ENCODE assay signal across 13 mouse cellular contexts in genomic region chr3:47316356-47317028, GRCm38 (mm10).
"Had no signal": no experiment of that assay in that cellular context is flagged by ENCODE, and none has a peak within 500 bp of the region (broad histone marks: within the 10 kb centered on the region; RNA-seq: fewer than 3 reads in every experiment).

No protein-coding gene starts in this region.

- ATAC-seq: liver, embryonic 12.5 days had no signal

- H3K4me1 ChIP-seq: kidney, embryonic 15.5 days; limb, embryonic 15.5 days; liver, embryonic 12.5 days; midbrain, embryonic 12.5 days; neural tube, embryonic 15.5 days had no signal

- H3K9me3 ChIP-seq: kidney, embryonic 15.5 days; limb, embryonic 15.5 days; liver, embryonic 12.5 days; midbrain, embryonic 12.5 days; neural tube, embryonic 15.5 days had no signal

- DNase-seq: kidney, adult 18-20 months; kidney, postnatal 14 days; left cerebral cortex, postnatal 4 days; right cerebral cortex, adult 18-20 months; right cerebral cortex, postnatal 25 days; thymus, adult 18-20 months; thymus, postnatal 14 days had no signal

- H3K4me3 ChIP-seq: kidney, embryonic 15.5 days; limb, embryonic 15.5 days; liver, embryonic 12.5 days; midbrain, embryonic 12.5 days; myocyte; neural tube, embryonic 15.5 days had no signal

- H3K4me2 ChIP-seq: kidney, embryonic 15.5 days; limb, embryonic 15.5 days; liver, embryonic 12.5 days; midbrain, embryonic 12.5 days; neural tube, embryonic 15.5 days had no signal

- H3K9ac ChIP-seq: kidney, embryonic 15.5 days; limb, embryonic 15.5 days; liver, embryonic 12.5 days; midbrain, embryonic 12.5 days; neural tube, embryonic 15.5 days had no signal

- H3K27ac ChIP-seq: kidney, embryonic 15.5 days; limb, embryonic 15.5 days; liver, embryonic 12.5 days; midbrain, embryonic 12.5 days; neural tube, embryonic 15.5 days had no signal

- H3K36me3 ChIP-seq: kidney, embryonic 15.5 days; limb, embryonic 15.5 days; liver, embryonic 12.5 days; midbrain, embryonic 12.5 days; neural tube, embryonic 15.5 days had no signal

- H3K27me3 ChIP-seq: kidney, embryonic 15.5 days; limb, embryonic 15.5 days; liver, embryonic 12.5 days; midbrain, embryonic 12.5 days; neural tube, embryonic 15.5 days had no signal
